Mouse (Mus musculus) fat pad, adult 2 months (tissue): ENCODE results near the gene Aldh1b1.

ENCODE experiments used
- DNase-seq: peaks from one replicate; pipeline ENCODE4 v3.0.0-alpha.2; 2011; ENCODE audit warnings: low read depth, low spot score; ENCODE audit errors: extremely low read depth

Aldh1b1 gene

GRCm38 (mm10) chr4:45771619-45772018 is 27.2 kb upstream of the Aldh1b1 start:
- no peak for DNase-seq

- no peak for DNase-seq
Measured at GRCm38 (mm10) chr4:45783671-45784070, 15.2 kb upstream of the Aldh1b1 start.

- DNase-seq: no peak
Measured at GRCm38 (mm10) chr4:45785959-45786358, 12.9 kb upstream of the Aldh1b1 start.

DNA sequence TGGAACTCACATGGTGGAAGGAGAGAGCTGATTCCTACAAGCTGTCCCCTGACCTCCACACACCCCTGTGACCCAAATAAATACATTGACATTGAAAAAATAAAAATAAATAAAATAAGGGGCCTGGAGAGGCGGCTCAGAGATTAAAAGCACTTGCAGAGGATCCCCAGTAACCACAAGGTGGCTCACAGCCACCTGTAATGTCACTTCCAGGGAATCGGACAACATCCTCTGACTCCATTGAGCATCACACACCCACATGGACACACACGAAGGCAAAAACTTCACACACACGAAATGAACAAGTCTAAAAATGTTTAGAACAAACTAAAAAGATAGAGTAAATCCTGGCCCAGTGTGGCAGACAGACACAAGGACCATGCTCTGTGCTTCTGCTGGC is 12.1 kb upstream of the Aldh1b1 start:
- DNase-seq: no peak

DNA sequence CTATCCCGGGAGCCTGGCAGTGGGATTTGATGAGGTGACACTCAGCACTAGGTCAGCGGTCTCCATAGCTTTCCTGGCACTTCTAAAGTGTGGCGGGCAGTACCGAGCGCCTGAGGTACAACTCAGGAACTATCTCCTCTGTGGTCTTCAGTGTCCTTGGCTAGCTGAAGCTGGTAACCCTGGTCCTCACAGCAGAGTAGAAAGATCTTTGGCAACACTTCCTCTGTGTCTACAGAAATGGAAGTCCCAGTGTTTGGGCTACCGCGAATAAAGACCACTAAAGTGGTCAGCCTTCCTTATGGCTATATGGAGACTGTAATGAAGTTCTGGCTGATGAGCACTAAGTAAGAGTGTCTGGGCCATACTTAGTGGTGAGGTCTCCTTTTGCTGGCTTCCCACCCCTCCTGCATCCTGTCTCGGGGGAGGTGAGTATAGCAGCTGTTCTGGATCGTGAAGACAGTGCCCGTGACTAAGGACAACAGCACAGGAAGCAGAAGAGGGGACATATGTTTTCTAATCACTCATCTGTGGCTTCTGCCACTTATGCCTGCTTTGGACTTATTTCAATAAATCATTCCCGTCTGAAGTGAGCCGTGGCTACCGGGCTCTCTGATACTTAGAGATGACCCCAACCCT is 10.3 kb upstream of the Aldh1b1 start:
- no peak for DNase-seq

DNA sequence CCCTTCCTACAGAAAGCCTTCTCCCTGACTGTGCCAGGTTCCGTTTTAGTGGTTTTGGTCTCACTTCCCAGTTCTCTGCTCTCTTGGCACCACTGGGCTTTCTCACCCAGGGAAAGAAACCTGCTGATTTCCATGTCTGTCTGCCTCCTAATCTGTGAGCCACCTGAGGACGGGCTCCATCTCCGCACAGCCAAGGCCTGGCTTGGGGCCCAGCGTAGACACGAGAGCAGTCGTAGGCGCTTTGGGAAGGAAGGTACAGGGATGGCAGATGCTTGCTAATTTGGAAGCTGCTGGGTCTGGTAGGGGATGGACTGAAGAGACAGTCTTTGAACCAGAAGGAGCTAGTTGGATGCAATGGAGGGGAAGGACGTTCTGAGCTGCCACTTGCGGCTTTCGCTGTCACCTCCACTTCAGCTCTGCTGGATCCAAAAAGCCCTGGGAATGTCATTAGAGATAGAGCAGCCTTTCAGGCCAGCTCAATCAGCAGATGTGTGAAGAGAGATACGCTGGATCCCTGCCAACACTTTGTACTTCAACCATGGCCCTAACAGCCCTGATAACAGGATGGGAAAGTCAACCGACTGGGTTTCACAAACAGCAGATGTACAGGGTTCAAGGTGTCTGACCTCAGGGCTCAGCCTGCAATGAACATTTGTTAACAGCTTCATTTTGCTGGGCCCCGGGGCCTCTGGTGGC is 9.4 kb upstream of the Aldh1b1 start:
- no peak for DNase-seq

- DNase-seq: no peak
Measured at GRCm38 (mm10) chr4:45790018-45790417, 8.8 kb upstream of the Aldh1b1 start.

GRCm38 (mm10) chr4:45795191-45795811 is 3.5 kb upstream of the Aldh1b1 start:
- no peak for DNase-seq

- no peak for DNase-seq
Measured at GRCm38 (mm10) chr4:45796760-45797159, 2.1 kb upstream of the Aldh1b1 start.

- no peak for DNase-seq
Measured at GRCm38 (mm10) chr4:45799956-45800537, 1.2 kb downstream of the Aldh1b1 start.

DNA sequence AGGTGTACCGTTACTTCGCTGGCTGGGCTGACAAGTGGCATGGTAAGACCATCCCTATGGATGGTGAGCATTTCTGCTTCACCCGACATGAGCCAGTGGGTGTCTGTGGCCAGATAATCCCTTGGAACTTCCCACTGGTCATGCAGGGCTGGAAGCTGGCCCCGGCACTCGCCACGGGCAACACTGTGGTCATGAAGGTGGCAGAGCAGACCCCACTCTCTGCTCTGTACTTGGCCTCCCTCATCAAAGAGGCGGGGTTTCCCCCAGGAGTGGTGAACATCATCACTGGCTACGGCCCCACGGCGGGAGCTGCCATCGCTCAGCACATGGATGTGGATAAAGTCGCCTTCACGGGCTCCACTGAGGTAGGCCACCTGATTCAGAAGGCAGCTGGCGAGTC is 4.1 kb downstream of the Aldh1b1 start:
- DNase-seq: no peak

DNA sequence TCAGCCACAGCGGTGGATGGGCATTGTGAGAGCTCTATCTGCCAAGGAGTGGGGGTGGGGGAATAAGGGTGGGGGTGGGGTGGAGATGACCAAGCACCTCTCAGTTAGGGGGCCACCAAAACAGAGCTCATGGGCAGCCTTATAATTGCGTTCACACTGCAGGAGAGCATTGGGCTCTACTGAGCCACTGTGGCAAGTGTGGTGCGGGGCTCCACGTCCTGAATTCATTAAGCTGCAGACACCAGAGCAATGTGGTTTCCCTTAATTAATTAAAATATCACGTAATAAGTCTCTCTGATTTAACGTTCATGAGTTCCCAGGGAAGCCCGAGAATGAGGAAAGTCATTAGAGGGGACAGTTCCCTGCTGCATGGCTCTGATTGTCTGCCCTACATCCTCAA is 9.2 kb downstream of the Aldh1b1 start:
- DNase-seq: no peak

DNA sequence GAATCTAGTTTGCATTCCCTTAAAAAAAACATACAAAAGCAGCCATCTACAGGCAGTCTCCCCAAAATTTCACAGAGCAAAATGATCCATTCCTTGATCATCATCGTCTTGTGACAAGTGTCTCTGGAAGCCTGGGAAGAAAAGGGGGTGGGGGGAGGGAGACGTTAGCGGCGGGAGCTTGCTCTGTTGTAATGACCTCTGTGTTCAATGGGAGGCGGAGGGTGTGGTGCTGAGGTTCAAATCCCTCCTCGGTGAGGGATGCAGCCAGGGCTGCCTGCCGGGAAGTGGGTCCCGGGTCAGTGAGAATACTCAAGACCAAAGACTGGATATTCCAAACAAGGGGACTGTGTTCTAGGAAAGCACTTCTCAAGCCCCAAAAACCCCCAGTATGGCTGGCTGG is 12.4 kb downstream of the Aldh1b1 start:
- DNase-seq: no peak

DNA sequence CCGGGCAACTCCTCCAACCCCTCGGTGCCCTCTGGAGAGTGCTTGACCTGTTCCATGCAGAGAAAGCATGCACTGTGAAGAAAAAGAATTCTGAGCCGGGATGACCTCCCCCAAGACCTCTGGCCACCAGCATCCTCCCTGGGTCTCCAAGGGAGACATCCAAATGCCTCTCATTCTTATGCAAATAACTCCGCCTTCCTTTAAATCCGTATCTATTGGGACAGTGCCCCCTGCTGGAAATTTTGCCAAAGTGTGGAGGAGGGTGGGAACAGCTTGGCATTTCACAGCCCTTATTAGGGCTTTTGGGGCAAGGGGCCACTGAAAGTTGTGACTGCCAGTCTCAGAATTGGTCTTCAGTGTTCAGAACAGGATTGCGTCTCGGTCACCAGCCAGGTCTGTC is 16.7 kb downstream of the Aldh1b1 start:
- DNase-seq: no peak

DNA sequence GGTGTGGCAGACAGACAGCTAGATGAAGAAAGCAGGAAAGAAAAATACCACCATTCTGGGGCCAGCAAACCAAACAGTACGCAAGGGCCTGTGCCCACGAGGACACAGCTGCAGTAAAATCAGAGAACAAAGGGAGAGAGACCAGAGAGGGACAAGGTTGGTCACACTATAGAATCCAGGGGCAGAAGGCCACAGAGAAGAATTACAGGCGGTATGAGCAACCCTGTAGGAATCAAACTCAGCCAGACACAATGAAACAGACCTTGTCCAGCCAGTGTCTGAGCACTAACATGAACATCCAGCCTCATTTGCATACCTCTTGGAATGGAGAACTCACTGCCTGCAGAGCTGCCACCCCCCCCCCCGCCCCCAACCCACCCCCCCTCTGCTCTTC is 20.0 kb downstream of the Aldh1b1 start:
- DNase-seq: no peak

GRCm38 (mm10) chr4:45819208-45819931 is 20.5 kb downstream of the Aldh1b1 start:
- no peak for DNase-seq

GRCm38 (mm10) chr4:45820074-45820830 is 21.4 kb downstream of the Aldh1b1 start:
- no peak for DNase-seq

GRCm38 (mm10) chr4:45821995-45822394 is 23.2 kb downstream of the Aldh1b1 start:
- no peak for DNase-seq

DNA sequence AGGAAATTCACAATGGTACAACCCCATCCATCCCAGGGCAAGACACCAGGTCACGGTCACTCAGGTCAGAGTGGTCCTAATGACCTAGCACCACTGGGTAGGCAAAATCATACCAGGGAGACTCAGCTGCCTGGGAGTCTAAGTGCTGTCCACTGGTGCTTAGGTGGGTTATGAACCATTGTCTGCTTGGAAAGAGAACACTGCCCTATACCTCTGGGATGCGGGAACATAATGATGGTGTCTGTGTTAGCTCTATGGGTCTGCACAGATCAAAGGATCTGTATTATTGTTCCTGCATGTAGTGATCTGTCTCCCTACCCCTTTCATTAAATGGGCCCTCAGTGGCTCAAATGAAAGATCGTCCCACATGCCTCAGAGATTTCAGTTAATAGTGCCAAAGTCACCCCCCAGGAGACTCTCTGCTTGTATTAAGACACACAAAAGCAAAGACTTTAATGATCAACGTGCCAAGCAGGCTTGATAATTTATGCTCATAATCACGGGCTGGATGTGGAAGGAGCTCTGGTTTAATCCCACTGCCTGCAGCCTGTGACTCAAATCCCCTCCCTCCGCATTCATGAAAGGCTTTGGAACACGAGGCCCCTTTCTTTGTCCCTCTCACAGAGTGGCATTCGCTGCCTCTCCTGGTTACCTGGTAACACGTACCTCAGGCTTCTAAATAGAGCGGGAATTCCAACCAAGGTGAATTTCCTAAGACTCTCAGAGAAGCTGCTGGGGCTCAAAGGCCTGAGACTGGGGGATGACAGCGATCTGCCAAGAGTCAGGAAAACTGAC is 24.2 kb downstream of the Aldh1b1 start:
- no peak for DNase-seq
